Mouse (Mus musculus): Measurements from ENCODE around the gene Pdgfa.

DNA sequence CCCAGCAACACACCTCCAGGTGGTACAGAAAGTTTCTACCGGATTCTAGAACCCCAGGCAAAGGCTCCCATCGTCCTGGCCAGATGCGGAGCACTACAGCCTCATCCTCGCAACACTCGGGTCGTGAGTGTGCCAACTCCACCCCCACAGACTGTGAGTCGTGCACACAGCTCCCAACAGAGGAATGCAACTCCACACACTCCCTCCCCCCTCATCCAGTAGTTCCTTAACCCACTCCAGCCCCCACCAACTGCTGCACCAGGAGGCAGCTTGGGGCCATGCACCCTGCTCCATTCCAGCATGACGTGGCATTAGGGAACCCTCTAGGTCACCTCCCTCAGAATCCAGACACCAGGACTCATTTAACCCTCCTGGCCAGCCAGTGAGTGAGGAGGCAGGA lies 17.3 kb downstream of the Pdgfa start:
- TF ChIP-seq CTCF (IDR thresholded peaks at IDR 0.05; ENCODE audit: low read depth, low read length) = no peak
- TF ChIP-seq POLR2A (IDR thresholded peaks at IDR 0.05; ENCODE audit: extremely low read depth, insufficient read depth, low read length) = 0 out of 2 replicates have a peak, but pooled peaks have one; percentile 7

Data from liver, adult 2 months (tissue).